Mouse (Mus musculus) brown adipose tissue, adult 24 weeks (tissue): Measurements from ENCODE around the gene Spc24. TPM values are rescaled to one million over a fixed set of nuclear protein-coding genes. Genes with fewer than 3 reads are reported as not detected.

ENCODE experiments used
- H3K27ac ChIP-seq: fragments of 200-500 bp; replicated peaks from 2 replicates; pipeline ENCODE4 v1.5.1; 2012; ENCODE audit warnings: low read depth, mild to moderate bottlenecking, low read length
- H3K4me1 ChIP-seq: fragments of 200-500 bp; 2 replicates; pipeline ENCODE4 v1.6.1; 2012; ENCODE audit warnings: low read length, mixed read lengths; ENCODE audit not compliant: control insufficient read depth, insufficient read depth, insufficient read length
- H3K4me3 ChIP-seq: fragments of 200-500 bp; 2 replicates; pipeline ENCODE4 v1.5.1; 2012; ENCODE audit warnings: low read depth, mild to moderate bottlenecking, low read length, moderate library complexity; ENCODE audit not compliant: insufficient read depth
- polyA plus RNA-seq: library from polyadenylated mRNA; stranded (reverse); fragments of >200 nt; gene quantifications from 2 replicates; pipeline ENCODE4 v1.2.4, GENCODE M21; 2012; ENCODE audit not compliant: missing spikeins, insufficient read depth, insufficient read length

Spc24 gene
- polyA plus RNA-seq, 1 experiment = not detected

- Histone ChIP-seq H3K4me1 (peaks cover 5% of the 10 kb centered on the region), H3K27ac (peak overlapping the region; percentile 54)
These were observed 7.8 kb upstream of the Spc24 start for GRCm38 (mm10) chr9:21767896-21768295.

GRCm38 (mm10) chr9:21764084-21764999, 4.2 kb upstream of the Spc24 start:
- Histone ChIP-seq H3K4me1 (peaks cover 13% of the 10 kb centered on the region), H3K4me3 (no peak overlapping the region), H3K27ac (0 out of 2 replicates have a peak overlapping the region, but pooled peaks have one; percentile 23)

More at GRCm38 (mm10) chr9:21767896-21768295, 7.8 kb upstream of the Spc24 start:
- no peak overlapping the region for H3K4me3 ChIP-seq

GRCm38 (mm10) chr9:21762135-21762534, 2.0 kb upstream of the Spc24 start:
- Histone ChIP-seq H3K27ac (peak overlapping the region; percentile 28), H3K4me1 (peaks cover 10% of the 10 kb centered on the region), H3K4me3 (no peak overlapping the region)

- no peak overlapping the region for H3K27ac ChIP-seq
These were observed 385 bp downstream of the Spc24 start for GRCm38 (mm10) chr9:21759718-21760117.

GRCm38 (mm10) chr9:21758576-21759529, 1.2 kb downstream of the Spc24 start:
- no peak overlapping the region for H3K27ac ChIP-seq
- 0 out of 2 replicates have a peak overlapping the region, but pooled peaks have one; percentile 62 for H3K4me3 ChIP-seq
- H3K4me1 ChIP-seq = peaks cover 14% of the 10 kb centered on the region; the same call in 1 of the 2 replicates

More at GRCm38 (mm10) chr9:21759718-21760117, 385 bp downstream of the Spc24 start:
- Histone ChIP-seq H3K4me3 (peak overlapping the region; percentile 62), H3K4me1 (peaks cover 13% of the 10 kb centered on the region)

GRCm38 (mm10) chr9:21754516-21755321, 5.4 kb downstream of the Spc24 start:
- Histone ChIP-seq H3K27ac (no peak overlapping the region), H3K4me1 (peaks cover 6% of the 10 kb centered on the region; the same call in 1 of the 2 replicates), H3K4me3 (no peak overlapping the region)

GRCm38 (mm10) chr9:21754003-21754402, 6.1 kb downstream of the Spc24 start:
- H3K4me3 ChIP-seq = no peak overlapping the region
- H3K4me1 ChIP-seq = peaks cover 6% of the 10 kb centered on the region; the same call in 1 of the 2 replicates
- peak overlapping the region; percentile 29; the same call in 1 of the 2 replicates for H3K27ac ChIP-seq

- peaks cover 6% of the 10 kb centered on the region; the same call in 1 of the 2 replicates for H3K4me1 ChIP-seq
- 0 out of 2 replicates have a peak overlapping the region, but pooled peaks have one; percentile 3 for H3K27ac ChIP-seq
- H3K4me3 ChIP-seq = no peak overlapping the region
These were observed 7.8 kb downstream of the Spc24 start for GRCm38 (mm10) chr9:21752252-21752792.

- Histone ChIP-seq H3K4me3 (no peak overlapping the region), H3K4me1 (peaks cover 6% of the 10 kb centered on the region; the same call in 1 of the 2 replicates), H3K27ac (no peak overlapping the region)
These were observed 8.8 kb downstream of the Spc24 start for GRCm38 (mm10) chr9:21751347-21751746.

GRCm38 (mm10) chr9:21750370-21750769, 9.7 kb downstream of the Spc24 start:
- H3K27ac ChIP-seq = no peak overlapping the region
- H3K4me3 ChIP-seq = no peak overlapping the region
- H3K4me1 ChIP-seq = peaks cover 6% of the 10 kb centered on the region; the same call in 1 of the 2 replicates

- H3K4me1 ChIP-seq = 0 out of 2 replicates have a peak, but pooled peaks cover 3% of the 10 kb centered on the region
- no peak overlapping the region for H3K4me3 ChIP-seq
- H3K27ac ChIP-seq = no peak overlapping the region
These were observed 10.6 kb downstream of the Spc24 start for GRCm38 (mm10) chr9:21749382-21750118.

GRCm38 (mm10) chr9:21748491-21748890, 11.6 kb downstream of the Spc24 start:
- Histone ChIP-seq H3K27ac (no peak overlapping the region), H3K4me1 (no peaks in the 10 kb centered on the region), H3K4me3 (no peak overlapping the region)

- Histone ChIP-seq H3K4me3 (no peak overlapping the region), H3K4me1 (no peaks in the 10 kb centered on the region), H3K27ac (no peak overlapping the region)
These were observed 12.1 kb downstream of the Spc24 start for GRCm38 (mm10) chr9:21748033-21748432.
